Mouse (Mus musculus) heart, postnatal 0 days (tissue): ENCODE measurements around the gene Daam1.

Experiments
- CTCF ChIP-seq: IDR thresholded peaks from 2 replicates; pipeline ENCODE4 v1.5.1; 2016; ENCODE audit warnings: antibody characterized with exemption, control low read depth, low read depth
- EP300 ChIP-seq: IDR thresholded peaks from 2 replicates; pipeline ENCODE4 v1.6.1; 2016; ENCODE audit warnings: antibody characterized with exemption, low read depth

DNA sequence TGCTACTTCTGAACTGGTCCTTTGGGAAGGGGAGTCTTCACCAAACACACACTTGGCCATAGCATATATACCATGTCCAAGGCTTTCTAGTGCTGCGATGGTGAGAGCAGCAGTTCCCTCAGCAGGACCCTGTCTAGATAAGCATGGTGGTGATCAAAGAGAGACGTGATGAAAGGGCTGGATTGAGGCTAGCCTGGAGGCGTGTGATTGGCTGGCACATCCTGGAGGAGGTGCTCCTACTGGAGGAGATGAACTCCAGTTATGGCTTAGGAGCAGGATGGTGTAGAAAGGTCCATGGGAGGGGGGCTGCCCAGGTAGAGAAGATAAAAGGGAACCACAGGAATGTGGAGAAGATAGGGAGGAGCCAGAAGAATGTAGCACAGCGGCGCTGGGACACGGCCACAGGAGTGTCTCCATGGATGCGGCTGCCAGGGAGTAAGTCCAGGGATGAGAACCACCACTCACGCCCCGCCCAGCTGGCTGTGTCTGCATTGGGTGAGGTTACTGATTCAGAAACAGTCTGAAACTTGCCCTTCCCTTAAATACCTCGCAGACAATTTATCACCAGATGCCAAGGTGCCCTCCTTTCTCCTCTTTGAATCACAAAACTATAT is 152.3 kb downstream of the Daam1 start:
- TF ChIP-seq CTCF = no peak
- TF ChIP-seq EP300 = no peak
